Mouse (Mus musculus): ENCODE results near the gene Anapc15. TPM values are rescaled to one million over a fixed set of nuclear protein-coding genes. Genes with fewer than 3 reads are reported as not detected.

The Anapc15 gene
- 56.9 and 68.7 TPM in 2 replicates for polyA plus RNA-seq (2015; fragmentation: Nextera tagmentation; extraction: Ambion mirVana)

- H3K4me3 ChIP-seq (replicated peaks), result no peak within 1 kb of the TSS
- H3K9me3 ChIP-seq, result no peaks in the 10 kb centered on the region
- ATAC-seq (ENCODE audit: insufficient read depth, low FRiP score, low read depth), result no peak
- WGBS, result 72% methylated on average over 3 of the region's 3 CpGs
- no peak within 1 kb of the TSS for H3K9ac ChIP-seq
- no peaks in the 10 kb centered on the region for H3K4me1 ChIP-seq
- H3K27me3 ChIP-seq (replicated peaks), result no peaks in the 10 kb centered on the region
- H3K36me3 ChIP-seq, result no peaks in the 10 kb centered on the region
- no peak within 1 kb of the TSS for H3K27ac ChIP-seq
- no peak within 1 kb of the TSS for H3K4me2 ChIP-seq
Measured at GRCm38 (mm10) chr7:101863415-101863814, at the start of gene Anapc15. Anapc15 (plus strand) TSS chr7:101863715.

DNA sequence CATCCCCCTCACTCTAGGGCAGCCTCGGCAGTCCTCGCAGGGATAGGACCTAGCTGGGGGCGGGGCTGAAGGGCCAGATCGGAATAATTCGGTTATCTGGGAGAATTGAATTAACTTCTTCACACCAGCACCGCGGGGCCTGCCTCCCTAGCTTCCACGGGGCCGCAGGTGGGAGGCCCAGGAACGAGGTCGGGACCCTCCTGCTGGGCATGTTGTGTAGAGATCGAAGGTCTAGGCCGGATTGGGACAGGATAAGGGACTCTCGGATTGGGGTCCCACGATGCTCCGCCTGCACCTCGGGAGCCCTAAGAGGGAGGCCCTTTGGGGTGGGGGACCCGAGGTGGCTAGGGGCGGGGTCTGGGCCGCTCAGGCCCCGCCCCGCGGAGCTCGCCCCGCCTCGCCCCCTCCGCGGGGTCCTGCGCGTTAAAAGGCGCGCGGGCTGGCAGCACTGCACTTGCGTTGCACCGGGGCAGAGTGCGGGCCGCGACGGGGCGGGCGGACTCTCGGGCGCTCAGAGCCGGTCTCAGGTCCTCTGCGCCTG is 45.6 kb upstream of the Anapc15 start, which contains the start of gene Phox2a:
Gene Phox2a, plus strand, starts transcription at position 453 of the 541 bp plus-strand sequence.
- peak within 1 kb of the TSS; percentile 32 for H3K4me3 ChIP-seq (replicated peaks)
- ATAC-seq (ENCODE audit: insufficient read depth, low FRiP score, low read depth), result no peak
- no peak within 1 kb of the TSS for H3K9ac ChIP-seq

DNA sequence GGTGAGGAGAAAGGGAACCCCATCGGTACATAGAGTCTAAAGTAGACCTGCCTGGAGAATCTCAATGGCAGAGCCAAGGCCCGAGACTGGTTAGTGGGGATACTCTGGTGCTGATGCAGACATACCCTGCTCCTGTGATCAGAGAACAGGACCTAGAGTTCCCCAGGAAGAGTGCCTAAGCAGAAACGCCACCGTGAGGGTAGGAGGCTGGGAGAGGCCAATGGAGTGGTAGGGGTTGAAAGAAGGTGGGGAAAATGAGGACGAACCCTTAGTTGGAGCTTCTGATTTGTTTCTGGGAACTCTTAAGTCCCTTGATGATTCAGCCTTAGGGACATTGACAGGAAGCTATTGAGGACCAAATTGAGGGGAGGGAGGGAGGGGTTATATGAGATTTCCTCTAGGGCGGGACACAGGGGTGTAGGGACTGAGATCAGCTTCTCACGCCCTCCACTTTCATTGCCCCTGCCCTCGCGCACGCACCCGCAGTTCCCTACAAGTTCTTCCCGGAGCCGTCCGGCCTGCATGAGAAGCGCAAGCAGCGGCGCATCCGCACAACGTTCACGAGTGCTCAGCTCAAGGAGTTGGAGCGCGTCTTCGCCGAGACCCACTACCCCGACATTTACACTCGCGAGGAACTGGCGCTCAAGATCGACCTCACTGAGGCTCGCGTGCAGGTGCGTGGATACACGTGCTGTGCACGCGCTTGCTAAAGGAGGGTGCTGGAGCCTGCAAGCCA is 43.1 kb upstream of the Anapc15 start:
- Histone ChIP-seq H3K4me1 (peaks cover 30% of the 10 kb centered on the region), H3K27me3 (replicated peaks) (peaks cover 54% of the 10 kb centered on the region), H3K36me3 (peaks cover 13% of the 10 kb centered on the region), H3K4me2 (peak overlapping the region; percentile 97), H3K9ac (no peak overlapping the region), H3K27ac (no peak overlapping the region), H3K9me3 (no peaks in the 10 kb centered on the region), H3K4me3 (replicated peaks) (peak overlapping the region; percentile 48)
- WGBS, result 3% methylated on average over 35 of the region's 35 CpGs
- ATAC-seq (ENCODE audit: insufficient read depth, low FRiP score, low read depth), result no peak

More for the DNA sequence above, 45.6 kb upstream of the Anapc15 start, which contains the start of gene Phox2a:
- peaks cover 54% of the 10 kb centered on the region for H3K27me3 ChIP-seq (replicated peaks)
- peak within 1 kb of the TSS; percentile 51 for H3K4me2 ChIP-seq
- 1% methylated on average over 37 of the region's 45 CpGs for WGBS
- no peaks in the 10 kb centered on the region for H3K9me3 ChIP-seq
- H3K4me1 ChIP-seq, result peaks cover 27% of the 10 kb centered on the region
- no peaks in the 10 kb centered on the region for H3K36me3 ChIP-seq
- H3K27ac ChIP-seq, result no peak within 1 kb of the TSS

GRCm38 (mm10) chr7:101821571-101822501 is 41.7 kb upstream of the Anapc15 start:
- Histone ChIP-seq H3K27me3 (replicated peaks) (peaks cover 47% of the 10 kb centered on the region), H3K27ac (peak overlapping the region; percentile 76), H3K4me2 (peak overlapping the region; percentile 97), H3K36me3 (peaks cover 26% of the 10 kb centered on the region), H3K4me3 (replicated peaks) (peak overlapping the region; percentile 48), H3K9me3 (no peaks in the 10 kb centered on the region), H3K4me1 (peaks cover 30% of the 10 kb centered on the region), H3K9ac (peak overlapping the region; percentile 32; the same call in 1 of the 2 replicates)
- WGBS, result under 1% methylated on average over 70 of the region's 71 CpGs
- ATAC-seq (ENCODE audit: insufficient read depth, low FRiP score, low read depth), result peak; percentile 87

DNA sequence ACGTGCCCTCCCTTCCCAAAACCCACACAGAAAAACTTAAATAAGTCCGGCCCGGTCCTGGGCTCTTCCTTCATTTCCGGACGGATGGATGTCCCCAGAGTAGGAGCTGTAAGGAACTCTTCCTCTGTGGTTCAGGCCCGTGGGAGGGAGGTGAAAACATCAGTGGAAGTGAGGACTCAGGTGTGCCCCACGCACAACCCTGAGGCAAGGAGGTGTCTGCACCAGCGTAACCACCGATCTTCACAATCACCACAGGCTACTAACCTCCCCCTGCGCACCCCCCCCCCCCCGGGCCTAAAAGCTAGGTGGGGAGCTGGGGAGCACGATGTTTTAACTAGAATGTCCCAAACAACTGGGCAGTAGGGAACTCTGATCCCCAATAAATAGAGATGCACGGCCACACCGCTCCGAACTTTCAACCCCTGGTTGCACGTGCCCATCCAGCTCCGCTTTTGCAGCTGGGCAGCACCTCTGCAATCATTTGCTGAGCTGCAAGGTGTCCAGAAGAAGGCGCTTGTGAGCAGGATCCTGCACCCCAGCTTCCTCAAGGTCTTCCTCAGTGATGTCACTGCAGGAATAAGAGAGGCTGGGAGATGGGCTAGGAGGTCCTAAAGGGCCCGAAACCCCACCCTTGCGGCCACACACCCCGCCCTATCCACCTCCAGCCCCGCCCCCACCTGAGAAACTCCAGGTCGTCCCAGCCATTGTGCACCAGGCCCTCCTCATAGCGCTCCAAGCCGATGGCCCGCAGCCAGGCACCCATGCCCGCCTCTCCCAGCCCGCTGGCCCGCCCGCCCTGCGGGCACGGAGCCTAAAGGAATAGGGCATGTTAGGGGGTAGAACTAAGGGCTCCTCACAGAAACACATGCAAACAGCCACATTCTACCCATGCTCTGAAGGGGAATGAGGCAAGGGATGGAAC is 40.4 kb upstream of the Anapc15 start:
- no peak overlapping the region for H3K27ac ChIP-seq
- H3K9me3 ChIP-seq, result no peaks in the 10 kb centered on the region
- ATAC-seq (ENCODE audit: insufficient read depth, low FRiP score, low read depth), result no peak
- H3K4me3 ChIP-seq (replicated peaks), result no peak overlapping the region
- H3K27me3 ChIP-seq (replicated peaks), result peaks cover 34% of the 10 kb centered on the region
- no peak overlapping the region for H3K4me2 ChIP-seq
- peaks cover 35% of the 10 kb centered on the region for H3K36me3 ChIP-seq
- H3K9ac ChIP-seq, result no peak overlapping the region
- peaks cover 28% of the 10 kb centered on the region for H3K4me1 ChIP-seq
- WGBS, result 50% methylated on average over 32 of the region's 32 CpGs

DNA sequence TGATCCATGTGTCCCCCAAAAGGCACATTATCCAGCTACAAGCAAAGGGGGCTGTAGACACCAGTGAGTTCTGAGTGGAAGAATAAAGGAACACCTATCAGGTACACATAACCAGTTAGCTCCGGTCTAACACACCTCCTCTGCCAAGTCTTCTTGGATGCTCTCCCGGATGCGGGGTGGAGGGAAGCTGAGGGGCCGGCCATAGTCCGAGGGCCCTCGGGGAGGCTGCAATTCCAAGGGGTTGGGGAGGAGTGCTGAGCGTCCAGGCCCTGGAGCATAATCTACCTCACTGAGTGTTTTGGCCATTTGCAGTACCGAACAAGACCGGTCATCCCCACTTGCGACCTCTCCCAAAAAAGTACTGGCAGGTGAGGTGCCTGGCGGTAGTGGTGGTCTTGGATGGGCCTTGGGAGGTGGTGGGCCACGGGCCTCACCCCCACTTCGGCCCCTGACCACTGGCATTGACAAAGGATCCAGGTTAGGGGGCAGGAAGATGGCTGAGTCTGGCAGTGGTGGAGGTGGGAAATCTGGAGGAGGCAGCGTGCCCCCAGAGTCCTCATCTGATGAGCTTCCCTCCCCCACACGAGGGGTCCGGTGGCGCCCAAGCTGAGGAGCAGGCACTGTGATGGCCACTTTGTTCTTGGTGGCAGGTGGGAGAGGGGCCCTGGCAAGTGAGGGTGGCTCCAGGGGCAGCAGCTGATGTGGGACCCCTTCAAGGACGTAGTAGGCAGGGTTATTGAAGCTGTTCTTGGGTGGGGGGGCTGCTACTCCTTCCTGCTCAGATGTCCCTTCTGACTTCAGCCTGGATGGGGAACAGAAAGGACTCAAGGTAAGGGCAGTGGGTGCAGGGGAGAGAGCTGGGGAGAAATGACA is 39.5 kb upstream of the Anapc15 start:
- peaks cover 44% of the 10 kb centered on the region for H3K36me3 ChIP-seq
- H3K27me3 ChIP-seq (replicated peaks), result peaks cover 26% of the 10 kb centered on the region
- H3K4me2 ChIP-seq, result no peak overlapping the region
- H3K4me1 ChIP-seq, result peaks cover 24% of the 10 kb centered on the region
- no peaks in the 10 kb centered on the region for H3K9me3 ChIP-seq
- H3K9ac ChIP-seq, result no peak overlapping the region
- no peak overlapping the region for H3K4me3 ChIP-seq (replicated peaks)
- WGBS, result 76% methylated on average over 18 of the region's 18 CpGs
- ATAC-seq (ENCODE audit: insufficient read depth, low FRiP score, low read depth), result no peak
- no peak overlapping the region for H3K27ac ChIP-seq

- Histone ChIP-seq H3K27ac (no peak overlapping the region), H3K9ac (no peak overlapping the region), H3K4me1 (peaks cover 15% of the 10 kb centered on the region), H3K27me3 (replicated peaks) (no peaks in the 10 kb centered on the region), H3K4me2 (no peak overlapping the region), H3K4me3 (replicated peaks) (no peak overlapping the region), H3K9me3 (no peaks in the 10 kb centered on the region), H3K36me3 (peaks cover 72% of the 10 kb centered on the region)
- 90% methylated on average over 3 of the region's 3 CpGs for WGBS
- ATAC-seq (ENCODE audit: insufficient read depth, low FRiP score, low read depth), result no peak
Measured at GRCm38 (mm10) chr7:101830373-101830772, 33.1 kb upstream of the Anapc15 start.

- Histone ChIP-seq H3K4me3 (replicated peaks) (no peak overlapping the region), H3K27ac (no peak overlapping the region), H3K4me2 (no peak overlapping the region), H3K9me3 (no peaks in the 10 kb centered on the region), H3K9ac (no peak overlapping the region), H3K4me1 (peaks cover 20% of the 10 kb centered on the region), H3K27me3 (replicated peaks) (no peaks in the 10 kb centered on the region), H3K36me3 (peaks cover 61% of the 10 kb centered on the region)
- WGBS, result 96% methylated on average over 8 of the region's 8 CpGs
- no peak for ATAC-seq (ENCODE audit: insufficient read depth, low FRiP score, low read depth)
Measured at GRCm38 (mm10) chr7:101831437-101831836, 32.1 kb upstream of the Anapc15 start.

DNA sequence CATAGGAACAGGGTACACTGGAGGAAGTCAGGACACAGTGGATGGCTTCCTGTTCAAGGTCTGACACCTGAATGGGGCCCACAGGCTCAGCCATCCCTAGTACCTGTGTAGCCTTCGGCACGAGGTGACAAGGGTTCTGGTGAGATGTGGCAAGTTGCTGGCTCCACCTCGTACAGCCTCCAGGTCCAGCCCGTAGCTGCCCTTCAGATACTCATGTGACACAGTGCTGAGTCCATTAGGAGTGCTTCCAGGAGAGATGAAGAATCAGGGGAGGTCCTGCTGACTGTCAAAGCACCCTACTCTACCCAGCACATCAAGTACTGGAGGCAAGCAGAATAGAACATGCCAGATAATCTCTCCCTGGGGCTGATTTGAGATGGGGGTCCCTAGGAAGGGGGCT is 31.1 kb upstream of the Anapc15 start:
- 85% methylated on average over 4 of the region's 4 CpGs for WGBS
- Histone ChIP-seq H3K4me2 (no peak overlapping the region), H3K9ac (no peak overlapping the region), H3K36me3 (peaks cover 53% of the 10 kb centered on the region), H3K27ac (no peak overlapping the region), H3K9me3 (no peaks in the 10 kb centered on the region), H3K27me3 (replicated peaks) (no peaks in the 10 kb centered on the region), H3K4me3 (replicated peaks) (no peak overlapping the region), H3K4me1 (peaks cover 20% of the 10 kb centered on the region)
- no peak for ATAC-seq (ENCODE audit: insufficient read depth, low FRiP score, low read depth)

- 67% methylated on average over 5 of the region's 5 CpGs for WGBS
Measured at GRCm38 (mm10) chr7:101833352-101833751, 30.2 kb upstream of the Anapc15 start.

More at GRCm38 (mm10) chr7:101833352-101833751, 30.2 kb upstream of the Anapc15 start:
- H3K4me1 ChIP-seq, result peaks cover 20% of the 10 kb centered on the region
- no peak overlapping the region for H3K4me2 ChIP-seq
- no peaks in the 10 kb centered on the region for H3K27me3 ChIP-seq (replicated peaks)
- H3K9ac ChIP-seq, result no peak overlapping the region
- no peaks in the 10 kb centered on the region for H3K9me3 ChIP-seq
- H3K27ac ChIP-seq, result no peak overlapping the region
- no peak overlapping the region for H3K4me3 ChIP-seq (replicated peaks)
- peaks cover 46% of the 10 kb centered on the region for H3K36me3 ChIP-seq
- no peak for ATAC-seq (ENCODE audit: insufficient read depth, low FRiP score, low read depth)
